Mouse (Mus musculus) left cerebral cortex, adult 9 months (tissue): ENCODE data around the gene Ogdh.

Experiments
- DNase-seq, 2 experiments: peaks; one replicate each; pipeline ENCODE4 v3.0.0; 2022; ENCODE audit warnings: low spot score in 2 of 2

Gene Ogdh

GRCm38 (mm10) chr11:6405591-6406081, 114.2 kb downstream of the Ogdh start:
- DNase-seq, result no peak
